Mouse (Mus musculus) kidney, postnatal 0 days (tissue): ENCODE measurements around the gene Mettl23. TPM values are rescaled to one million over a fixed set of nuclear protein-coding genes. Genes with fewer than 3 reads are reported as not detected.

Experiments used
- ATAC-seq: fragments of 200-750 bp; cut with Nextera tagmentation; replicated peaks from 2 replicates; pipeline ENCODE4 v1.8.0; 2017; ENCODE audit warnings: low read depth, moderate number of reproducible peaks, moderate TSS enrichment, moderate library complexity; ENCODE audit not compliant: low FRiP score
- DNase-seq: peaks from one replicate; pipeline ENCODE4 v3.0.0-alpha.2; 2016; ENCODE audit warnings: low spot score
- H3K27ac ChIP-seq: fragments of 300-500 bp; sonication (generic); 2 replicates; pipeline ENCODE4 v1.5.1; 2014; ENCODE audit warnings: mild to moderate bottlenecking
- H3K27me3 ChIP-seq: fragments of 300-500 bp; sonication (generic); 2 replicates; pipeline ENCODE4 v1.6.1; 2014; ENCODE audit warnings: low read length, mixed read lengths; ENCODE audit not compliant: insufficient read depth
- H3K36me3 ChIP-seq: fragments of 300-500 bp; sonication (generic); 2 replicates; pipeline ENCODE4 v1.6.1; 2014; ENCODE audit warnings: low read length, mixed read lengths; ENCODE audit not compliant: insufficient read depth
- H3K4me1 ChIP-seq: fragments of 300-500 bp; sonication (generic); replicated peaks from 2 replicates; pipeline ENCODE4 v1.6.1; 2014; ENCODE audit warnings: antibody characterized with exemption, low read length, mixed read lengths; ENCODE audit not compliant: insufficient read depth
- H3K4me2 ChIP-seq: fragments of 300-500 bp; sonication (generic); 2 replicates; pipeline ENCODE4 v1.6.1; 2014; ENCODE audit warnings: mild to moderate bottlenecking, low read length, moderate library complexity, mixed read lengths
- H3K4me3 ChIP-seq: fragments of 300-500 bp; sonication (generic); replicated peaks from 2 replicates; pipeline ENCODE4 v1.5.1; 2014; ENCODE audit warnings: low read depth, low read length
- H3K9ac ChIP-seq: fragments of 300-500 bp; sonication (generic); 2 replicates; pipeline ENCODE4 v1.6.1; 2014; ENCODE audit warnings: low read depth, low read length
- H3K9me3 ChIP-seq: fragments of 300-500 bp; sonication (generic); replicated peaks from 2 replicates; pipeline ENCODE4 v1.6.1; 2016; ENCODE audit warnings: low read length, inconsistent platforms, mixed read lengths
- CTCF ChIP-seq: IDR thresholded peaks from 2 replicates; pipeline ENCODE4 v1.5.1; 2016; ENCODE audit warnings: antibody characterized with exemption, low read depth, mild to moderate bottlenecking, moderate library complexity
- WGBS: fragments of 180-500 bp; shearing (Covaris S2); extraction: QIAGEN DNeasy Blood & Tissue Kit; methylation state at CpG from one replicate; pipeline ENCODE4 v1.1.7; 2014; 5-methylcytosine and 5-hydroxymethylcytosine counted together
- polyA plus RNA-seq: library from polyadenylated mRNA; unstranded; fragments of >200 nt; fragmentation: Nextera tagmentation; extraction: Ambion mirVana; gene quantifications from 2 replicates; pipeline ENCODE4 v1.2.1, GENCODE M21; 2015

The Mettl23 gene
- polyA plus RNA-seq, 1 experiment from 2014 or later: 71.5 TPM

GRCm38 (mm10) chr11:116825230-116825629 lies 17.8 kb upstream of the Mettl23 start:
- no peak for TF ChIP-seq CTCF
- Histone ChIP-seq H3K9me3 (no peaks in the 10 kb centered on the region), H3K4me1 (peaks cover 16% of the 10 kb centered on the region; the same call in 1 of the 2 replicates), H3K9ac (no peak overlapping the region), H3K4me3 (no peak overlapping the region), H3K4me2 (no peak overlapping the region), H3K27ac (no peak overlapping the region), H3K27me3 (no peaks in the 10 kb centered on the region), H3K36me3 (no peaks in the 10 kb centered on the region)
- no peak for ATAC-seq
- 50% methylated on average over 3 of the region's 5 CpGs for WGBS
- DNase-seq: no peak

GRCm38 (mm10) chr11:116826550-116827504 lies 16.3 kb upstream of the Mettl23 start:
- 38% methylated on average over 17 of the region's 17 CpGs for WGBS

GRCm38 (mm10) chr11:116827534-116828165 lies 15.4 kb upstream of the Mettl23 start, which contains the start of gene Mxra7:
Mxra7 (minus strand) TSS chr11:116828046.
- H3K4me3 ChIP-seq: peak within 1 kb of the TSS; percentile 73
- DNase-seq (peak; percentile 77), ATAC-seq (peak; percentile 41)
- H3K27ac ChIP-seq: peak within 1 kb of the TSS; percentile 83
- H3K9ac ChIP-seq: peak within 1 kb of the TSS; percentile 81
- WGBS: under 1% methylated on average over 71 of the region's 71 CpGs
- H3K36me3 ChIP-seq: no peaks in the 10 kb centered on the region
- peaks cover 12% of the 10 kb centered on the region; the same call in 1 of the 2 replicates for H3K4me1 ChIP-seq
- no peak for TF ChIP-seq CTCF
- H3K9me3 ChIP-seq: no peaks in the 10 kb centered on the region
- no peaks in the 10 kb centered on the region for H3K27me3 ChIP-seq
- peak within 1 kb of the TSS; percentile 87 for H3K4me2 ChIP-seq

More at GRCm38 (mm10) chr11:116826550-116827504, 16.3 kb upstream of the Mettl23 start:
- H3K27me3 ChIP-seq: no peaks in the 10 kb centered on the region
- peak overlapping the region; percentile 87 for H3K4me2 ChIP-seq
- H3K4me1 ChIP-seq: peaks cover 12% of the 10 kb centered on the region; the same call in 1 of the 2 replicates
- peak overlapping the region; percentile 83 for H3K27ac ChIP-seq
- peak overlapping the region; percentile 81; the same call in 1 of the 2 replicates for H3K9ac ChIP-seq
- no peak for ATAC-seq
- peak overlapping the region; percentile 73 for H3K4me3 ChIP-seq
- no peaks in the 10 kb centered on the region for H3K36me3 ChIP-seq
- H3K9me3 ChIP-seq: no peaks in the 10 kb centered on the region
- no peak for TF ChIP-seq CTCF
- DNase-seq: no peak

- 43% methylated on average over 4 of the region's 4 CpGs for WGBS
- H3K9me3 ChIP-seq: no peaks in the 10 kb centered on the region
- H3K27me3 ChIP-seq: no peaks in the 10 kb centered on the region
- H3K4me1 ChIP-seq: peaks cover 3% of the 10 kb centered on the region; the same call in 1 of the 2 replicates
- ATAC-seq (no peak), DNase-seq (no peak)
- no peak overlapping the region for H3K27ac ChIP-seq
- peaks cover 30% of the 10 kb centered on the region for H3K36me3 ChIP-seq
- no peak for TF ChIP-seq CTCF
- H3K4me2 ChIP-seq: no peak overlapping the region
- H3K9ac ChIP-seq: no peak overlapping the region
- H3K4me3 ChIP-seq: no peak overlapping the region
Observed at GRCm38 (mm10) chr11:116832172-116832685, 10.8 kb upstream of the Mettl23 start.

- peaks cover 4% of the 10 kb centered on the region; the same call in 1 of the 2 replicates for H3K4me1 ChIP-seq
- TF ChIP-seq CTCF: no peak
- no peak for DNase-seq
- no peaks in the 10 kb centered on the region for H3K27me3 ChIP-seq
- WGBS: 93% methylated on average over 1 of the region's 1 CpGs
- H3K9ac ChIP-seq: no peak overlapping the region
- no peak overlapping the region for H3K27ac ChIP-seq
- no peak overlapping the region for H3K4me3 ChIP-seq
- no peak for ATAC-seq
- no peaks in the 10 kb centered on the region for H3K9me3 ChIP-seq
- H3K4me2 ChIP-seq: no peak overlapping the region
- peaks cover 50% of the 10 kb centered on the region for H3K36me3 ChIP-seq
Observed at GRCm38 (mm10) chr11:116834954-116835353, 8.1 kb upstream of the Mettl23 start.

GRCm38 (mm10) chr11:116836283-116836682 lies 6.8 kb upstream of the Mettl23 start:
- Histone ChIP-seq H3K27ac (no peak overlapping the region), H3K4me2 (no peak overlapping the region), H3K27me3 (no peaks in the 10 kb centered on the region), H3K4me1 (peaks cover 17% of the 10 kb centered on the region), H3K9ac (no peak overlapping the region), H3K4me3 (no peak overlapping the region), H3K36me3 (peaks cover 62% of the 10 kb centered on the region), H3K9me3 (no peaks in the 10 kb centered on the region)
- no peak for TF ChIP-seq CTCF
- 87% methylated on average over 4 of the region's 4 CpGs for WGBS
- ATAC-seq (no peak), DNase-seq (no peak)
